Mouse (Mus musculus): Measurements from ENCODE around the gene Dph2. TPM values are rescaled to one million over a fixed set of nuclear protein-coding genes. Genes with fewer than 3 reads are reported as not detected.
A peak's percentile ranks its signal among the peaks of the same experiment; 100 is the strongest.

The Dph2 gene
- polyA plus RNA-seq, 1 experiment from 2014 or later, result 10.6 TPM

DNA sequence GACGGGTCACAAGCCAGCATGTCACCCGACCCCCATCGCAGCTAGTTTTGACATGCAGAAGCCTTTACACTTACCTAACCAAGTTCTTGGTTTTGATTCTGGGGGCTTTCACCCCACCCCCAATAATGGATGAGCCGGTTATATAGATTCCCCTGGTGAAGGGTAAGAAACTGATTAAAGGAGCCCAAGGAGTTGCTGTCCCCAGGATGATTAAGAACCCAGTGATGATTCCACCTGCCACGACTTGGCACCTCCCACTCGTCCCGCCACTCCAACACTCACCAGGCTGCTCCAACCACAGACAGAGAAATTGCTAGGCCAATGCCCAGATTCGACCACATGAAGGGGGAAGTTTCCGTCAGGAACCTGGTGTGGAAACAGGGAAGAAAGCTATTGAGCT lies 5.8 kb downstream of the Dph2 start:
- H3K4me1 ChIP-seq (ENCODE audit: control insufficient read depth in 2 of 2, insufficient read depth in 2 of 2, low read length in 2 of 2), result peaks cover 8 to 13% of the 10 kb centered on the region in 2 experiments
- H3K9ac ChIP-seq (ENCODE audit: low read length), result peak overlapping the region; percentile 89; the same call in 1 of the 2 replicates
- peaks cover 43% of the 10 kb centered on the region for H3K36me3 ChIP-seq (ENCODE audit: control insufficient read depth, insufficient read depth, low read length)
- WGBS, result 78% methylated on average over 9 of the region's 9 CpGs
- no peaks in the 10 kb centered on the region for H3K27me3 ChIP-seq (ENCODE audit: control insufficient read depth, insufficient read depth, low read length)
- no peaks in the 10 kb centered on the region for H3K9me3 ChIP-seq (ENCODE audit: control insufficient read depth, low read length)
- peak overlapping the region; percentile 89 for H3K4me2 ChIP-seq (ENCODE audit: low read length)
- peak overlapping the region; percentile 87 to 98; a peak in 2 of 4 replicates for H3K4me3 ChIP-seq (ENCODE audit: control insufficient read depth in 1 of 2, insufficient read depth in 1 of 2, low read depth in 1 of 2, low read length in 2 of 2)
- ATAC-seq (ENCODE audit: insufficient number of reproducible peaks, insufficient read depth, low FRiP score, low read depth), result no peak
- H3K27ac ChIP-seq (replicated peaks in 1 of 2; ENCODE audit: control insufficient read depth in 1 of 2, insufficient read depth in 1 of 2, low read depth in 2 of 2, low read length in 2 of 2), result no peak overlapping the region

DNA sequence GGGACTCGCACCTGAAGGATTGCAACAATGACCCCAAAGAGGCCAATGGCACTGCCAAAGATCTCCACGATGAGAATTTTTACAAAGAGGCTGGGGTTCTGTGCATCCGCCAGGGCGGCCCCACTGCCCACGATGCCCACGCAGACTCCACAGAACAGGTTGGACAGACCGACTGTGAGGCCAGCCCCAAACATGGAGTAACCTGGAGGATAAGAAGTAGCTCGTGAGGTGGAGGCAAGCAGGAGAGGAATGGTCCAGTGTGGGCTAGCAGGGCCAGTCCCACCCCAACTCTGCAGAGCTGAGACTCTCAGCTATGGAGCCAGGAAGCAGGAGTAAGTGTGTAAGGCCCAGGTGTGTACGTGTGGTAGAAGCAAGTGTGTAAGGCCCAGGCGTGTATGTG lies 6.7 kb downstream of the Dph2 start:
- no peak overlapping the region for H3K27ac ChIP-seq (replicated peaks in 1 of 2; ENCODE audit: control insufficient read depth in 1 of 2, insufficient read depth in 1 of 2, low read depth in 2 of 2, low read length in 2 of 2)
- no peak overlapping the region for H3K4me3 ChIP-seq (ENCODE audit: control insufficient read depth in 1 of 2, insufficient read depth in 1 of 2, low read depth in 1 of 2, low read length in 2 of 2)
- WGBS, result 86% methylated on average over 10 of the region's 10 CpGs
- no peaks in the 10 kb centered on the region for H3K9me3 ChIP-seq (ENCODE audit: control insufficient read depth, low read length)
- no peaks in the 10 kb centered on the region for H3K27me3 ChIP-seq (ENCODE audit: control insufficient read depth, insufficient read depth, low read length)
- H3K4me1 ChIP-seq (ENCODE audit: control insufficient read depth in 2 of 2, insufficient read depth in 2 of 2, low read length in 2 of 2), result peaks cover 8 to 11% of the 10 kb centered on the region in 2 experiments
- H3K4me2 ChIP-seq (ENCODE audit: low read length), result no peak overlapping the region
- ATAC-seq (ENCODE audit: insufficient number of reproducible peaks, insufficient read depth, low FRiP score, low read depth), result no peak
- peaks cover 48% of the 10 kb centered on the region for H3K36me3 ChIP-seq (ENCODE audit: control insufficient read depth, insufficient read depth, low read length)
- no peak overlapping the region for H3K9ac ChIP-seq (ENCODE audit: low read length)

DNA sequence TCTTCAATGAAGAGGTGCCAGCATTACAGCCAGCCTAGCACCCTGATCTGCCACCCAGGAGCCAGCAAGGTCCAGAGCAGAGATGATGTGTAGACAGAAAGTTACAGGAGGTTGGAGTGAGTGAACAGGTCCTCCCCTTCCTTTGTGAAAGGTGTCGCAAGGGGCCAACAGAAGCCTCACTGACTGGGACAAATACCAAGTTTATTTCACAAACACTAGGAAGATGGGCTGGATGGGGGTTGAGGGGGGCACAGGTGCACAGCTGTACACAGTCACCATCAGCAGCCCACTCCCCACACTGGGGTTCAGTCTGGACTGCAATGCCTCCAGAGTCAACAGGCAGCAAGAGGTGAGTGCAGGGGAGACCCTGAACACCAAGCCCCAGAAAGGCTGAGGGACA lies 7.7 kb downstream of the Dph2 start:
- no peak for ATAC-seq (ENCODE audit: insufficient number of reproducible peaks, insufficient read depth, low FRiP score, low read depth)
- H3K27me3 ChIP-seq (ENCODE audit: control insufficient read depth, insufficient read depth, low read length), result no peaks in the 10 kb centered on the region
- no peak overlapping the region for H3K4me2 ChIP-seq (ENCODE audit: low read length)
- H3K36me3 ChIP-seq (ENCODE audit: control insufficient read depth, insufficient read depth, low read length), result peaks cover 47% of the 10 kb centered on the region
- H3K4me3 ChIP-seq (ENCODE audit: control insufficient read depth in 1 of 2, insufficient read depth in 1 of 2, low read depth in 1 of 2, low read length in 2 of 2), result no peak overlapping the region
- no peaks in the 10 kb centered on the region for H3K9me3 ChIP-seq (ENCODE audit: control insufficient read depth, low read length)
- 0 out of 2 replicates have a peak overlapping the region, but pooled peaks have one; percentile 89 for H3K9ac ChIP-seq (ENCODE audit: low read length)
- H3K4me1 ChIP-seq (ENCODE audit: control insufficient read depth in 2 of 2, insufficient read depth in 2 of 2, low read length in 2 of 2), result peaks cover 8 to 11% of the 10 kb centered on the region in 2 experiments
- WGBS, result 93% methylated on average over 1 of the region's 1 CpGs
- H3K27ac ChIP-seq (replicated peaks in 1 of 2; ENCODE audit: control insufficient read depth in 1 of 2, insufficient read depth in 1 of 2, low read depth in 2 of 2, low read length in 2 of 2), result no peak overlapping the region

DNA sequence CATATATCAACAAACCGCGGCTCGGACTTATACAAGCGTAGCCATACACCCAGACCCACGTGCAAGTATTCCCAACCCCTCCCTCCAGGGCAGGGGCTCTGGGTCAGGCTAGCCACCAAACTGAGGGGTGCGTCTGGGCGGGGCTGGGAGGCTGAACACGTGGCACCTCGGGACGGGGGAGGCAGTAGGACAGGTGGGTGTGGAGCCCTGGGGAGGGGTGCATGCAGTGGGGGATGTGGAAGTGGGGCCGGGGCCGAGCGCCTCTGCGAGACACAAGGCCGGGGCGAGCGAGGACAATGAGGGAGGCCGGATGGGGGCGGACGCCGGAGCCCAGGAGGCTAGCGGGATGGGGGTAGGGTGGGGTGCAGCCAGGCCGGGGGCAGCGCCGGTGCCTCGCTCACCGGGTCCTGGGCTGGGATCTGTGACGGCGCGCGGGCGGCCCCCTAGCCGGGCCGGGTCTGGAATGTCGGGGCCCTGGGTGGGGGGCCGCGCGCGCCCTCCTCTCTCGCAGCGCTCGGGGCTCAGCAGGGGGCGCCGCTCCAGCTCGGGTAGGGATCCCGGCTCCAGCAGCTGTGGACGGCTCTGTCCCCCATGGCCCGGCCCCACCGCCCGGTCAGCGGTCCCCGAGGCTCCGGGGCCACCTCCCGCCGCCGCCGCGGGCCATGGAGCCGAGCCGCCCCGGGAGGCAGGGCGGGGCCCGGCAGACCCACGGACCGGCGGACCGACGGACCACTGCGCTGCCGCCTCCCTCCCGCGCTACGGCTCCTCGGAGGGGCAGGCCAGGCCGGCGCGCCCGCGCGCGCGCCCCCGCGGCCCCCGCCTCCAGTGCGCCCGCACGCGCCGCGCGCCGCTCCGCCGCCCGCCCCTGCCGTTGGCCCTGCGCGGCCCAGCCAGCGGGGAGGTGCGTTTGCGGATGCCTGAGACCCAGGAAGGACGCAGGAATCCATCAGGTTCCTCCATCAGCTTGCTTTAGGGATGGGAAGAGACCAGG lies 8.8 kb downstream of the Dph2 start, which contains the start of gene B4galt2:
Gene B4galt2, minus strand, starts transcription at position 787 of the 991 bp plus-strand sequence.
- ATAC-seq (ENCODE audit: insufficient number of reproducible peaks, insufficient read depth, low FRiP score, low read depth), result peak; percentile 45
- Histone ChIP-seq H3K9ac (ENCODE audit: low read length) (peak within 1 kb of the TSS; percentile 89), H3K27ac (replicated peaks in 1 of 2; ENCODE audit: control insufficient read depth in 1 of 2, insufficient read depth in 1 of 2, low read depth in 2 of 2, low read length in 2 of 2) (peak within 1 kb of the TSS in 1 of 2 experiments; percentile 35; a peak in 1 of 4 replicates), H3K4me2 (ENCODE audit: low read length) (peak within 1 kb of the TSS; percentile 78), H3K4me1 (ENCODE audit: control insufficient read depth in 2 of 2, insufficient read depth in 2 of 2, low read length in 2 of 2) (peaks cover 10 to 11% of the 10 kb centered on the region in 2 experiments), H3K36me3 (ENCODE audit: control insufficient read depth, insufficient read depth, low read length) (peaks cover 43% of the 10 kb centered on the region), H3K27me3 (ENCODE audit: control insufficient read depth, insufficient read depth, low read length) (no peaks in the 10 kb centered on the region), H3K4me3 (ENCODE audit: control insufficient read depth in 1 of 2, insufficient read depth in 1 of 2, low read depth in 1 of 2, low read length in 2 of 2) (peak within 1 kb of the TSS; percentile 72 to 90), H3K9me3 (ENCODE audit: control insufficient read depth, low read length) (no peaks in the 10 kb centered on the region)
- under 1% methylated on average over 79 of the region's 103 CpGs for WGBS

DNA sequence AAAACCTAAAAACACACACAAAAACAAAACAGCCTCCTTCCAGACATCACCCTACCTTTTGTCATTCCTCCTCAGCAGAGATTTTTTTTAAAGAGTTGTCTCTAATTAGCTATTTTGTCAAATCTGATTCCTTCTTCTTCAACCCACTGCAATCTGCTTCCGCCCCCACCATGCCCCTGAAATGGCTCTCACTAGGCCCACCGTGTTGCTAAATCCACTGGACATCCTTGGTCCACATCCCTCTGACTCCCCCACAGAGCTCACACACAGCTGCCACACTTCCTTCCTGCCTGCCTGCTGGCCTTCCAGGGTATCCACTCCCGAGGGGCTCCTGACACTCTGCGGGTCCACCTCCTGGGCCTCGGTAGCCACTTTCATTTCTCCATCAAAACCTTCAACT lies 13.1 kb downstream of the Dph2 start:
- no peak for ATAC-seq (ENCODE audit: insufficient number of reproducible peaks, insufficient read depth, low FRiP score, low read depth)
- Histone ChIP-seq H3K4me1 (ENCODE audit: control insufficient read depth in 2 of 2, insufficient read depth in 2 of 2, low read length in 2 of 2) (peaks cover 2 to 3% of the 10 kb centered on the region in 2 experiments; a peak in 1 of 4 replicates), H3K9me3 (ENCODE audit: control insufficient read depth, low read length) (no peaks in the 10 kb centered on the region), H3K4me3 (ENCODE audit: control insufficient read depth in 1 of 2, insufficient read depth in 1 of 2, low read depth in 1 of 2, low read length in 2 of 2) (no peak overlapping the region), H3K9ac (ENCODE audit: low read length) (no peak overlapping the region), H3K27ac (replicated peaks in 1 of 2; ENCODE audit: control insufficient read depth in 1 of 2, insufficient read depth in 1 of 2, low read depth in 2 of 2, low read length in 2 of 2) (no peak overlapping the region), H3K4me2 (ENCODE audit: low read length) (no peak overlapping the region), H3K27me3 (ENCODE audit: control insufficient read depth, insufficient read depth, low read length) (no peaks in the 10 kb centered on the region), H3K36me3 (ENCODE audit: control insufficient read depth, insufficient read depth, low read length) (peaks cover 44% of the 10 kb centered on the region)
- 73% methylated on average over 5 of the region's 5 CpGs for WGBS

DNA sequence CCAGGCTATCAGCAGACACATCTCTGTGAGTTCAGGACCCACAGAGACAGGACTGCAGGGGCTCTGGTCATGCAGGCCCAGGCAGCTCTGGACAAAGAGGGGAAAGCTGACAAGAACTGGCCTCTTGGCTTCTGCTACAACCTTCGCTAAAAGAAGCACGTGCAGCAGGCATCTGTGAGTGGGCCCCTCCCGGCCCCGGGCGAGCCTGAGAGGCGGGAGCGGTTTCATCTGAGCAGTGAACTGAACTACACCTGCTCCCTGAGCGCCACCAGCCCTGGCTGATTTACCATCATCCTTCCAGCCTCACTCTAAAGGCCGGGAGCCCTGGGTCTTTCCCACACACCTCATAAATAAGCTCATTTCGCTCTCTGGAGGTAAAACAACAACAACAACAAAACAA lies 13.5 kb downstream of the Dph2 start:
- Histone ChIP-seq H3K4me1 (ENCODE audit: control insufficient read depth in 2 of 2, insufficient read depth in 2 of 2, low read length in 2 of 2) (peaks cover 0 to 2% of the 10 kb centered on the region in 2 experiments; a peak in 1 of 4 replicates), H3K27ac (replicated peaks in 1 of 2; ENCODE audit: control insufficient read depth in 1 of 2, insufficient read depth in 1 of 2, low read depth in 2 of 2, low read length in 2 of 2) (no peak overlapping the region), H3K36me3 (ENCODE audit: control insufficient read depth, insufficient read depth, low read length) (peaks cover 48% of the 10 kb centered on the region), H3K9me3 (ENCODE audit: control insufficient read depth, low read length) (no peaks in the 10 kb centered on the region), H3K9ac (ENCODE audit: low read length) (no peak overlapping the region), H3K4me2 (ENCODE audit: low read length) (no peak overlapping the region), H3K27me3 (ENCODE audit: control insufficient read depth, insufficient read depth, low read length) (no peaks in the 10 kb centered on the region), H3K4me3 (ENCODE audit: control insufficient read depth in 1 of 2, insufficient read depth in 1 of 2, low read depth in 1 of 2, low read length in 2 of 2) (no peak overlapping the region)
- 44% methylated on average over 10 of the region's 10 CpGs for WGBS
- no peak for ATAC-seq (ENCODE audit: insufficient number of reproducible peaks, insufficient read depth, low FRiP score, low read depth)

DNA sequence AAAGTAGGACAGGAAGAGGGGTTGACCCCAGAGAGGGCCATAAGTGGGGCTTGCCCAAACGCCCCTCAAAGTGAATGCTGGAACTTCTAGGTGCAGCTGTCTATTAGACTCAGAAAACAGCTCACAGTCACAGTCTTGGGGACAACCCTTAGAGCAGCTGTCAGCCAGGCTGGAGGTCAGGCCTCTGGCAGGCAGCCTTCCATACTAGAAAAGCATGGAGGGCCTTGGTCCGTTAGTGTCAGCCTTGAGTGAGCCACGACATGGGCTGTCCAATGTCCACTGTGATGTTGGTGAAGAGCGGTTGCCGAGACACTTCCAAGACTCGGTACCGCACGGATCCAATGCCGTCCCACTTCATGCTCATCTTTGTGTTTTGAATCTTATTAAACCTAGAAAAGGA lies 18.2 kb downstream of the Dph2 start:
- WGBS, result 84% methylated on average over 9 of the region's 9 CpGs

More for the DNA sequence above, 18.2 kb downstream of the Dph2 start:
- no peak overlapping the region for H3K4me3 ChIP-seq (ENCODE audit: control insufficient read depth in 1 of 2, insufficient read depth in 1 of 2, low read depth in 1 of 2, low read length in 2 of 2)
- H3K9me3 ChIP-seq (ENCODE audit: control insufficient read depth, low read length), result no peaks in the 10 kb centered on the region
- H3K4me2 ChIP-seq (ENCODE audit: low read length), result no peak overlapping the region
- no peak for ATAC-seq (ENCODE audit: insufficient number of reproducible peaks, insufficient read depth, low FRiP score, low read depth)
- no peak overlapping the region for H3K9ac ChIP-seq (ENCODE audit: low read length)
- 0 out of 2 replicates have a peak, but pooled peaks cover under 1% of the 10 kb centered on the region for H3K27me3 ChIP-seq (ENCODE audit: control insufficient read depth, insufficient read depth, low read length)
- no peak overlapping the region for H3K27ac ChIP-seq (replicated peaks in 1 of 2; ENCODE audit: control insufficient read depth in 1 of 2, insufficient read depth in 1 of 2, low read depth in 2 of 2, low read length in 2 of 2)
- peaks cover 9 to 14% of the 10 kb centered on the region in 2 experiments for H3K4me1 ChIP-seq (ENCODE audit: control insufficient read depth in 2 of 2, insufficient read depth in 2 of 2, low read length in 2 of 2)
- H3K36me3 ChIP-seq (ENCODE audit: control insufficient read depth, insufficient read depth, low read length), result peaks cover 29% of the 10 kb centered on the region
